Mouse (Mus musculus) ES-Bruce4 (cell line): ENCODE data around the gene Ret.

Source experiments
- CTCF ChIP-seq: IDR thresholded peaks from one replicate; pipeline ENCODE4 v1.8.1; 2011; ENCODE audit warnings: low read depth, low read length
- EP300 ChIP-seq: IDR thresholded peaks from 2 replicates; pipeline ENCODE4 v1.6.1; 2011; ENCODE audit warnings: low read depth, low read length; ENCODE audit not compliant: insufficient read depth
- POLR2A ChIP-seq: IDR thresholded peaks from one replicate; pipeline ENCODE4 v1.8.1; 2011; ENCODE audit warnings: low read length; ENCODE audit not compliant: insufficient read depth

DNA sequence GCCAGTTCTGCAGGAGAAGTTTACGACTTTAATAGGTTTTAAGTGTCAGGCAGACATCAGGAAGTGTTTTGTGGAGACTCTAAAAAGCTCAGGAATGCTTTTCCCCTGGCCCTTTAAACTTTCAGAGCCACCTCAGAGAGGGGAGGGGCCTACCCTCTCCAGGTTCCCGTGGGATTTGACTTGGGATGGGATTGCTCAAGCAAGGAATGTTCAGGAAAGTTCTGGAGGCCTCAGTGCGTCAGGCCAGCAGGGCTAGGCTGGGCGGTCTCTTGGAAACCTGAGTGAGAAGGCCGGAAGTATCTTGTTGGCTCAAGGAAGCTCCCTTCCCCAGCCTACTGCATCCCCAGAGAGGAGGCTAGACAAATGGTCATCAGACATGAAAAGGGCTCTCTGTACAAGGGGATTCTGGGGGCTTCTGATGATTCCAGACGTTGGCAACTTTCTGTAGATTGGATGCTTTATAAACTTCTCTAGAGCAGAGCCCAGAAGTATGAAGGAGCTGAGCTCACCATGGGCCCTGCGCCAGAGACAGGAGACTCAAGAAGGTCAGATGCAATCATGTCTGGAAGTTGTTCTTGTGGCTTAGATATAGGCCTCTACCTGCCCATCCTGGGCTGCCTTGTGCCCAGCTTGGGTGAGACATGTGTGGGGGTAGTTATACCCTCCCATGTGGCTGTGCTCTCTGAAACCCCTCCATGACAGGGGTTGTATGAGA lies 7.8 kb upstream of the Ret start:
- TF ChIP-seq CTCF (no peak), EP300 (no peak), POLR2A (no peak)
